Mouse (Mus musculus) gonadal fat pad, adult 2 months (tissue): ENCODE data around the gene Gm15737. TPM values are rescaled to one million over a fixed set of nuclear protein-coding genes. Genes with fewer than 3 reads are reported as not detected.

ENCODE experiments used
- DNase-seq: peaks from one replicate; pipeline ENCODE4 v3.0.0-alpha.2; 2012; ENCODE audit warnings: low read depth
- polyA plus RNA-seq: library from polyadenylated mRNA; depleted of rRNA; stranded (reverse); fragments of >200 nt; gene quantifications from 2 replicates; pipeline ENCODE4 v1.2.3, GENCODE M21; 2012; rRNA removed

Gene Gm15737
- polyA plus RNA-seq, 1 experiment: 0.07 TPM

DNA sequence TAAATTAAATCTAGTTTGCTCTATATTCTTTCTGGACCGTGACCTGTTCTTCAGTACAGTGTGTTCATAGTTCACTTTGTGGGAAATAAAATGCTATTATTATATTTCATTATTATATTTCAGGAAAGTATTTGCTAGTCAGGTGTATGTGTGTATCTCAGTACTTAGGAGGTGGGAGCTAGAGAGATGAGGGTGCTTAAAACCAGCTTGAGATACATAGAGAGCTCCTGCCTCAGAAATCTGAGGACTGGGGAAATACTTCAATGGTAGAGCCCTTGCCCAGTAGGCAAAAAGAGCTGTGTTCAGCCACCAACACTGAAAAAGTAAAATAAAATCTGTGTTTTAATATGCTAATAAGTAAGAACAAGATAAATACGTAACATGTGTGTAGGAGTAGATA lies 6.2 kb downstream of the Gm15737 start:
- no peak for DNase-seq

DNA sequence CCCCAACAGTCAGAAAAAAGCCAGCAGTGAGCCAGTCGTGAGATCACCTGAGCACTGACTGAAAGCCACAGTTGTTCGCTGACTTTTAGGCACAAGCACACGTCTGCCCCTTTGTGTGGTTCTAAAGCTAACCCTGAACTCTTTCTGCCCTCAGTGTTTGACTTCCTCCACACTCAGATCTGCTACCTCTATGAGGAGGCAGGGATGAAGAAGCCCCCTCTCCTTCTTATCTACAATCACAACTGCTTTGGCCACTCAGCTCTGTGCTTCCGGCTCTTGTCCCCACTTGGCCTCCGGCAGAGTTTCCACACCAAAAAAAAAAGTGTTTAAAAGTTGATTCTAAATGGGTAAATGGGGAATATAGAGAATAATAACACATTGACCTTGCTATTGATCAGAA lies 7.0 kb downstream of the Gm15737 start:
- DNase-seq: no peak

DNA sequence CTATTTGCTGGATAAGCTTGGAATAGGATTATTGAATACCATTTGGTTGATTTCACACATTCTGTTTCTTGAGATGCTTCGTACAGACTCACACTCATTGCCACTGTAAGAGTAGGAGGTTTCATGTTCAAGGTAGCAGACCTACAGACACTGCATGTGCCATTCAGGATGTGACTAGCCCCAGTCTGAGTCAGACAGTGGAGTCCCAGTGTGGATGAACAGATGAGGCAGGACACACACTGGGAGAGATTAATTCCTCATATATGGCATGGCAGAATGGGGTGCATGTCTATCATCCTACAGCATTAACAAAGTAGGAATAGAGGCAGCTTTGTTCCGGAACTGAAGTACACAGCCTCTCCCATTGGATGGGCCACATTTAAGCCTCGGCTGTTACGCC lies 8.1 kb downstream of the Gm15737 start:
- DNase-seq: no peak

DNA sequence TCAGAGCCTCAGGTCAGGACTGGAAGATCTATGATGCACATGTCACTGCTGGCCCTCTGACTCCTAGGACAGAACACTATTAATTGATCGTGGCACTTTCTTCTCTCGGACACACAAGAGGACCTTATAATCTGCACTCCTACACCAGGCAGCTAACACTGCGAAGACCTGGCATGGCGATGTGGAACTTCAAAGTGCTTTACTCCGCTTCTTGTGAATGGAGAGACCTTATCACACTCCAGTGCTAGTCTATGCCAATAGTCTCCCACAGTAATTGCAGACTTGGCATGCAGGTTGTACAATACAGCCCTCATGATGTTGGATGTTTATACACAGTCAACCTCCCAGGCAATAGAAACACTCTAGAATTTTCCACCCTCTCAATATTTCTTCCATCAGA lies 9.6 kb downstream of the Gm15737 start:
- no peak for DNase-seq

DNA sequence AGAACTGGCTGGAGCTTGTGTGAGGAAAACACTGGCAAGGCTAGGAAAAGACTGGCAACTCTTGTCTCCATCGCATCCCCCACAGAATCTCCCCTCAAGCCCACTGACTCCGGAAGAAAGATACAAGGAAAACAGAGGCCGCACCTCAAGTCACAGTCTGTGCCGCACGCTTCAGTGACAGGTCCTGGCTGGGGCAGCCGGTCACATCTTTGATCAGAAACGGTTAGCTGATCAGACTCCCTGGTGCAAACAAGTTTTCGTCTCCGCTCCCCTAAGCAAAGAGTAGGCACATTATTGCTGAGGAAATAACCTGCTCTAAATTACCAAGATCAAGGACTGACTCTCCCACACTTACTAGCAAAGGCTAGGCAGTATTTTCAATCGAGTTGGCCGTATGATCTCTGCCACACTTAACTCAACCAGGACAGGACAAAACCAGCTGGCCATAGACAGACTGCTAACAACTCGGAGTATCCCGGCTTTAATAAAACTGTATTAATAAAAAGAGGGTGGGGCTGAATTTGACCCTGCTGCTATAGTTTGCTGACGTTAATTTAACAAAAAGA lies 10.6 kb downstream of the Gm15737 start:
- DNase-seq: no peak

DNA sequence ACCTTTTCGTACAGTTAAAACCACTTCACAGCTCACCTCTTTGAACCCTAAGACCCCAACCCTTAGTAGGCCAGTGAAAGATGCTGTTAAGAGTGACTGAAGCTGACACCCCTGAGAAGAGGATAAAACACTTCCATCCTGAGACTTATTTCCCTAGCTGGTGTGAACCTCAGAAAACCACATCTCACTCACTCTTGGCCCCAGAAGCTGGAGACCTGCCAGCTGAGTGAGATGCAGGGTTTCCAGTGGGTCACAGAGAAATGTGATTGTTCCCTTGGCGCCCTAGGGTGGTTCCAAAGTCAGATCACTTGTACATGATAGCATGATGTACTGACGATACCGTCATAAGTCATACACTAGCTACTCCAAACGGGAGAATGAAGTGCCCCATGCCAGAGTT lies 13.3 kb downstream of the Gm15737 start:
- DNase-seq: no peak

DNA sequence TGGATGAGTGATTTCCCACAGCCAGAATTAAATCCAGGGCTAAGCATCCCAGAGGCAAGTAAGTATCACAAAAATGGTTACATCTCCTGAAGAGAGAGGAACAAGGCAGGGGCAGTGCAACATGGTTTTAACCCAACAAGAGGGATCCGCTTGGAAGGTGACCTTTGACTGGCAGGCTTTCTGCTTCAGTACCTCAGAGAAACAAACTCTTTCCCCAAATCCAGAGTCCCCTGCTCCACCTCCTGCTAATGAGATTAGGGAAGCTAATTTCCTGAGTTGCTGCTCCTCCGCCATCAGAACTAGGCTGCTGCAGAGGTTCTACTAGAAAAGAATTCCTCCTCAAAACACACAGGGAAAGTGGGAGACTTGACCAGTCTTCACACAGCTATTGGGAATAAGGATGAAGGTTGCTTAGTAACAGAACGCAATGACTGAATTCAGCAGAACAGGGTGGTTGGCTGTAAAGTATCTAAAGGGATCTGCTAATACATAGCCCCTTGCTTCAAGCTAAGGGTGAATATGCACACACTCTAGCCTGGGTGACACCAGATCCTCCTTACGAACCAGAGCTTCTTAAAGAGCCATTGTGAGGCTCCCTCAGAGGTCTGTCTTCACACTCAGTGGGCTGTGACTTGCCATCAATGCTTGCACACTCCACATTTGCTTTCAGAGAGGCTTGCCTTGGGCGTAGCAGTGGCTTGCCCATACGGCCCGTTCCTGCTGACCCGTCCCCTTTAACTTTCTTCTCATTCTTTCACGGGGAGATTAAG lies 14.2 kb downstream of the Gm15737 start:
- DNase-seq: no peak

DNA sequence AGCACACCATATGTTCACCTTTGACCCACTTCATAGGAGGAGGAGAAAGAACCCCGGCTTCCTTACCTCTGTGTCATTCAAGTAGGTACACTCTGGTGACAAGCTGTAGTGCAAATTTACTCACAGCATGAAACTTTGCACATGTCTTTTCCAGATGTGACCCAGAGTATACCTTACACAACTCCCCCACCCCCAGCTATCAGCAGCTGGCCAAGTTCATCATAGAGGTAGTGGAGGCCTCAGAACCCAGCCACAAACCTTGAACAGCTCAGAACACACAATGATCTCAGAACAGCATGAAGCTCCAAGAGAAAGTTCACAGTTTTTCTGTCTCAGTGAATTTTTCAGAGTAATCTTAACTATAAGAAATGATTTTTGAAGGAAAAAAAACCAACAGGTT lies 22.4 kb downstream of the Gm15737 start:
- no peak for DNase-seq

DNA sequence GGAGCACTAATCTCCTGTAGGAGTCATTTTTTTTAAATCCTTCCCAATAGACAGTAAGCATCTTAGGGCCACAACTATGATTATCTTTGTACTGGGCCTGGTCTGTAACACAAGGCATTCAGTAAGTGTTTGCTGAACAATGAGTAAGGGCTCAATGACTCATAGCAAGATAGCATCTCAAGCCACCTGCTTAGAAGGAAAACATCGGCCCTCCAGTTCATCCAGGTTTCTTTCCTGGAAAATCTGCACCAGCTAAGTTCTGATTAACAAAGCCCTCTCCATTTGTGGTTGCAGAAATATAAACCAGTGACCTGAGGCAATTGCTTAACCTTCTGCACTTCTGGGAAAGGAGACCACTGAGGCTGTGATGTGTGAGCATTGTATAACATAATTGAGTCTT lies 34.9 kb downstream of the Gm15737 start:
- no peak for DNase-seq

DNA sequence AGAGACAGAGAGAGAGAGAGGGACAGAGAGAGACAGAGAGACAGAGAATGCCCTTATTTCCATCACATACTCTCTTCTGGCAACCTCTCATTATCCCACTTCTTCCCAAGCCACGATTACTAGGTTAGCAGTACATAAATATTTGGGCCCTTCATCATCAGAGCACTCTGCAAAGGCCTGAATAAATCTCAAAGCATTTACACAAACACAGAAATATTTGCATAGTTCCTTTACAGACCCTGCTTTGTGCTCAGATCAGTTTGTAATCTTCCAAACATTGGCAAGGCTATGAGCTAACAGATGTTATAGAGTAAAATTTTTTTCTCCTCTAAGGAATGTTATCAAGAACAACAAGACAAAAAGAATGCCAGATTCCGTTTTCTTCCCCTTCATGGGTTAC lies 35.3 kb downstream of the Gm15737 start:
- no peak for DNase-seq

DNA sequence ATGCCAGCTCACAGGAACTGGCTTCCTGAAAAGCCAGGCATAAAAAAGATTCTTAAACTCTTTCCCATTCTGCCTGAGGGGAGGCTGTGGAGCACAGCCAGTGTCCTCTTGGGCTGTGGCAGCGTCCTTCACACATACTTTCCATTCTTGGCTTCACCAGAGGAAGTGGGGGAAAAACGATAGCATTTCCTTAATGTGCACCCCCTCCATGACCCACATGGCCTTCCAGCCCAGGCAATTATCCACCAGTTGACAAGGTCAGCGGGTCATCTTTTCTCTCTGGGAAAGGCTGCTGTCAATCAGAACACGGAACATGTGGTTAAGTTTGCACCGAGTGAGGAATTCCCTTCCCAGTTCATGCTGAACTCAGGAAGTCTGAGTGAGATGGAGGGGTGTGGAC lies 36.8 kb downstream of the Gm15737 start:
- no peak for DNase-seq

DNA sequence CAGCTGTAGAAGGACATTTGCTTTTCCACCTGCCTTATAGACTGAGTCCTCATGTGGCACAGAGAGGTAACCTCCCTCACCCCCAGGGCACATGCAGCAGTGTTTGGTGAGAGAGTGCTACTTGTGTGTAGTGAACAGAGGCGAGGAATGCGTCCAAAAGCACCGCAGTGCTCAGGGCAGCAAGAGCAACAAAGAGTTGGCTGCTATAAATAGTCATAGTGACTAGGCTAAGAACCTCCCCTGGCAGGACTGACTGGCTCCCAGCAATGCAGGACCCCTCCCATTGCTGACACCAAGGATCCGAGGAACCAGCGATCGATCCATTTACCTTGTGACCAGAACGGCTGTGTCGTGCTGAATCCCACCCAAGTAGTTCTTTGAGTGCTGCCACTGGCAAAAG lies 40.2 kb downstream of the Gm15737 start:
- DNase-seq: no peak

DNA sequence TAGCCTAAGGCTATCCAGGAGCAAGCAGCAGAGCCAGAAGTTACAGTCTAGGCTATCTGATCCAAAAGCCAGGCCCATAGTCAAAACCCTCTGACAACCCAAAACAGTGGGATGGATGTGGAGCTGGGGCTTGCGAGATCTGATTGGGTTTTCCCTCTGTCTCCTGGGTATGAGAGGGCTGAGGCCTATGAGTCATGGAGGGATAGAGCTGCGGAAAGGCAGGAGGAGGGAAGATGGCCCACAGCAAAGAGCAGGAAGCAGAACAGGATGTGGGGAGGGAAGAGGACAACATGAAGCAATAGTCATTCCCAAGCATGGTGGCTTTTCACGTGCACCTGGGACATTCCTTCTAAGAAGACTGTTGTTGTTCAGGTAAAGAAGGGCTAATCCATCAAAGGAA lies 41.5 kb downstream of the Gm15737 start:
- DNase-seq: no peak

DNA sequence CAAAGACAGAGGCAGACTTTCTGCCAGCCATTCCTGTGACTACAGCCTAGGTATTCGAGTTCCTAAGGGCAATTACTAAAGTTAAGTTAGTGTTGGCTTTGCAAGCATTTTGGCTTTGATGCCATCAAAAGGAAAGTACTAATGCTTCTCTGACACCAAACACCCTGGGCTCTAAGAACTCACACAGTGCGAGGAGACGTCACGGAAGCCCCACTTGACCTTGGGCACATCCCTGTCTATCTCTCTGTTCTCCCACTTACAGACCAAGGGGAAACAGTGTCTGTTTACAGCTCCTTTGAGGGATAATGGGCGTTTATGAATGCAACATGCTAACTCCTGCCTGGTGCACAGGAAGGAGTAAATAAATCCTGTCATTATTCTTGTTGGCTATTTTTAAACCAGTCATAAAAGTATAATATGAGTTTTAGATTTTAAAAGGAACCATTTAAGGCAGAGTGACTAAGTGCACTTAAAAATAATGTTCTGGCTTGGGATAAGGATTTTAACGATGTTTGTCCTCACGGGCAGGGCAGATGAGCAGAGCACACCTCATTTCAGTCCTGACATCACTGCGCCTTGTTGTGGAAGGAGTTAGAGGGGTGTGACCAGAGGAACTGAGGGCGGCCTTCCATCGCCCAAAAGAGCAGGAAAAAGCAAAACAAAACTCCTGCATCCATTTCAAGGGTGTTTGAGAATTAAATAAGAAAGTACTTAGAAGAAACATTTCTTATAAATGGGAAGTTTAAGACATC lies 52.0 kb downstream of the Gm15737 start:
- DNase-seq: no peak

DNA sequence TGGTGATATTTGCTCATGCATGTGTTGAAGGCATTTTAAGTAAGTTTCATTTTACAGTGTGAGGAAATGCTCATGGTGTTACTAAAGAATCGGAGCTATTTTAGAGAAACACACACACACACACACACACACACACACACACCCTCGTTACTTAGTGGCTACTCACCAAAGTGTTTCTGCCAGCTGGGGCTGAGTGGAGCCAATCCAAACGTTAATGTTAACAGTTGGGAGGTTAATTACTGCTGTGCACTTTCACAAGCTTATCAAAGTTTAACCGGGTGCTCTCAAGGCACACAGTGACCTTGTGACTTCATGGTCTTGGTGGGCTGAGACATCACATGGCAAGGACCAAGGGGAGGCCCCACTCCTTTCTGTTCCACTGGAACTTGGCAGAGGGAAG lies 52.7 kb downstream of the Gm15737 start:
- no peak for DNase-seq

DNA sequence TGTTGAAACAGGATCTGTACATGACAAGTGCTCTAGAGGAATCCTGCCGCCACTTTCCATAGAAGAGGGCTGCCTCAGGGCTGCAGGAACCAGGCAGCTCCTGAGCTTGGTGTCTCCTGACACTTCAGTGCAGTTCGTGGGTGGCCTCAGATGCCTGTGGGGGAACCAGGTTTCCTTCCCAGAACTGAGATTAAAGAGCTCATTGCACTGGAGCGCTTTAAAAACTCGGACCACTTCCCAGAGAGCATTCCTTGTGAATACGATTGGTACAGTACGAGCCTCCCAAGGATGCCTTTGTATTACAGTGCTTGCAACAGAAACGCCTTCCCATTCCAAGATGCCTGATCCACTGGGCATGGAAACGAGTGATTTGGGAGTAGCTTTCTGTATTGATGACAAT lies 55.4 kb downstream of the Gm15737 start:
- no peak for DNase-seq

DNA sequence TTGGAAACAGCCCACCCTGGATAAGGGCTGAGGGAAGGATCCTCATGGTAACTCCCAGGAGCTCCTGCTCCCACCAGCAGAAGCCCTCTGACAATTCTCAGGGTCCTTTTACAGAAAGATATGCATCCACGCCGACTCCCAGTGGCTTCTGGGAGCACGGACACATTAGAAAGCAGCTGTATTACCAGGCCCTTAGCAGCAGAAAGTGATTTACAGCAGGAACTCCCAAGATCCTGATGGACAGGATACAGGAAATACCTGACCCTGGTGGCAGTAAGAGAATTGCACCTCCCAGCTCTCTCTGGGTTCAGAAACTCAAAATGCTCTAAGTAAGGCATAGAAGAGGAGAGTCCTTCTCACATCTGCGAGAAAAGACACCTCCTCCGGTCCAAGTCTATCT lies 59.1 kb downstream of the Gm15737 start:
- DNase-seq: no peak

Other genes with a start within 250 kb of the Gm15737 start
- gene Prickle2, start 163.2 kb upstream of the Gm15737 start, polyA plus RNA-seq: 4.2 and 5.4 TPM in 2 replicates
- gene A730049H05Rik, start 52.9 kb upstream of the Gm15737 start, polyA plus RNA-seq: 0.05 and 0.09 TPM in 2 replicates
- 12.4 and 16.3 TPM in 2 replicates for gene Adamts9, start 74.1 kb downstream of the Gm15737 start, polyA plus RNA-seq